Mouse (Mus musculus) MEL (cell line): Measurements from ENCODE around the gene Chst1.

Experiments used
- CTCF ChIP-seq, 3 experiments: IDR thresholded peaks in 2 of 3; conservative IDR thresholded peaks in 1 of 3; 2 replicates each; pipeline ENCODE4 v1.5.1; 2011 to 2012; ENCODE audit warnings: low read length in 3 of 3, low read depth in 2 of 3, mild to moderate bottlenecking in 2 of 3, improper control_type of control experiment in 1 of 3, inconsistent platforms in 1 of 3, mixed read lengths in 1 of 3, moderate library complexity in 1 of 3; ENCODE audit not compliant: control insufficient read depth in 1 of 3, insufficient read depth in 1 of 3, poor library complexity in 1 of 3, severe bottlenecking in 1 of 3
- E2F4 ChIP-seq: IDR thresholded peaks from 2 replicates; pipeline ENCODE4 v1.6.1; 2011; ENCODE audit warnings: low read depth, low read length, improper control_type of control experiment, borderline replicate concordance
- EP300 ChIP-seq, 2 experiments: IDR thresholded peaks; 2 replicates each; pipeline ENCODE4 v1.6.1; 2011; ENCODE audit warnings: improper control_type of control experiment in 2 of 2, low read length in 2 of 2, low read depth in 1 of 2, mild to moderate bottlenecking in 1 of 2
- ETS1 ChIP-seq: IDR thresholded peaks from 2 replicates; pipeline ENCODE4 v1.6.1; 2012; ENCODE audit warnings: low read depth, mild to moderate bottlenecking, inconsistent platforms, low read length, improper control_type of control experiment, moderate library complexity
- MAX ChIP-seq: IDR thresholded peaks from 2 replicates; pipeline ENCODE4 v1.6.1; 2011; ENCODE audit warnings: low read length, improper control_type of control experiment
- MAZ ChIP-seq: IDR thresholded peaks from 2 replicates; pipeline ENCODE4 v1.6.1; 2012; ENCODE audit warnings: low read depth, mild to moderate bottlenecking, inconsistent platforms, low read length, improper control_type of control experiment
- POLR2AphosphoS5 ChIP-seq: IDR thresholded peaks from 2 replicates; pipeline ENCODE4 v1.6.1; 2012; ENCODE audit warnings: low read depth, borderline replicate concordance, mild to moderate bottlenecking, inconsistent platforms, low read length, moderate library complexity, mixed read lengths
- TAL1 ChIP-seq: IDR thresholded peaks from 2 replicates; pipeline ENCODE4 v1.6.1; 2012; ENCODE audit warnings: mild to moderate bottlenecking, inconsistent platforms, low read length, moderate library complexity, mixed read lengths
- USF1 ChIP-seq: IDR thresholded peaks from 2 replicates; pipeline ENCODE4 v1.6.1; 2014; ENCODE audit warnings: low read depth, mild to moderate bottlenecking, inconsistent platforms, low read length, improper control_type of control experiment, moderate library complexity
- ZMIZ1 ChIP-seq: IDR thresholded peaks from 2 replicates; pipeline ENCODE4 v1.6.1; 2012; ENCODE audit warnings: low read depth, mild to moderate bottlenecking, inconsistent platforms, low read length, improper control_type of control experiment, moderate library complexity
- ZNF384 ChIP-seq: IDR thresholded peaks from 2 replicates; pipeline ENCODE4 v1.6.1; 2012; ENCODE audit warnings: low read depth, mild to moderate bottlenecking, inconsistent platforms, low read length, improper control_type of control experiment

DNA sequence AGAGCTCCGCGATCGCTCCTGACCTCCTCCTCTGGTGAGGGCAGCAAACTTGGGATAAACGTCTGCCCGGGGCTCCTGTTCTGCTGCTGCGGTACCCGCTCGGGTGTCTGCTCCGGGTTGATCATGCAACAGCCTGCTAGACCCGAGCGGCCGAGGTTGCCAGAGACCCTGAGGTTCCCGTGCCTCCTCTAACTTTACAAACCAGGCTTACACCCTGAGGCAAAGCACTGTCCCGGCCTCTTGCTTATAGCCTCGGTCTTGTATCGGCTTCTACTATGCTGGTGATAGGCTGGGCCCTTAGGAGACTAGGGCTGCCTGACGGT lies 802 bp downstream of the Chst1 start:
- TF ChIP-seq POLR2AphosphoS5 (no peak), ZNF384 (no peak), CTCF (IDR thresholded peaks at IDR 0.05 in 2 of 3, conservative IDR thresholded peaks at IDR 0.05 in 1 of 3; ENCODE audit: control insufficient read depth in 1 of 3, insufficient read depth in 1 of 3, low read depth in 2 of 3, low read length in 3 of 3, poor library complexity in 1 of 3, severe bottlenecking in 1 of 3) (no peak), USF1 (no peak), ZMIZ1 (no peak), ETS1 (no peak), E2F4 (no peak), TAL1 (no peak), MAX (no peak), MAZ (no peak), EP300 (IDR thresholded peaks at IDR 0.05; ENCODE audit: low read depth in 1 of 2, low read length in 2 of 2) (no peak)
